Mouse (Mus musculus) olfactory bulb, adult 2 months (tissue): ENCODE data around the gene Trak1.

ENCODE experiments used
- CTCF ChIP-seq: fragments of 200-500 bp; IDR thresholded peaks from 2 replicates; pipeline ENCODE4 v1.5.1; 2012; ENCODE audit warnings: low read depth, mild to moderate bottlenecking, low read length, moderate library complexity; ENCODE audit not compliant: insufficient read depth
- POLR2A ChIP-seq: fragments of 200-500 bp; IDR thresholded peaks from 2 replicates; pipeline ENCODE4 v1.6.1; 2012; ENCODE audit warnings: mild to moderate bottlenecking, low read depth, low read length, moderate library complexity; ENCODE audit not compliant: insufficient read depth

DNA sequence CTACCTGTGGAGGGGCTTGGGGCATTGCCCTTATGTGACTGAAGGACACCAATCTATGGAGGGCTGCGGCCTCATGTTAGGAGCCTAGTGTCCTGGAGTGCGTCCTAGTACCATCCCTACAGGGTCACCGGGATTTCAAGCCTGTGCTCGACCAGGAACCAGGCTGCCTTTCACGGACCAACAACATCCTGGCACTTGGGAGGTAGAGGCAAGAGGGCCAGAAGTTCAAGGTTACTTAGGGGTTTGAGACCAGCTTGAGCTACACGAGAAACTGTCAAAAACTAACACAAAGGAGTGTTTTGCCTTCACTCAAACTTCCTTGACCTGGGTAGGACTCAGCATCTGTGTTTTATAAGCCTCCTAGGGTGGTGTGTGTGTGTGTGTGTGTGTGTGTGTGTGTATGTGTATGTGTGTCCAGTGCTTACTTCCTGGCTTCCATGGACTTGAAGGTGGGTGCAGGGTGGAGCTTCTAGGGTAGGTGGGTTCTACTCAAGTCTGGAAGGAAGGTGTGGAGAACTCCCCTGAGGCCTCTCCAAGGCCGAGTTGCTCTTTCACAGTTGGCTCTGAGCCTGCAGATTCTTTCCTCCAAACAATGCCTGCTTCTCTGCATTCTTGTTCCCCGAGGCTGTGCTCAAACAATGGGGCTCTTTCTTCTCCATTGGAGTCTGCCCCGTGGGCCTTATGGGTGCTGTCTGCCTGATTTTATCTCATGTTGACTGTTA lies 40.1 kb downstream of the Trak1 start:
- TF ChIP-seq POLR2A (no peak), CTCF (no peak)
